Mouse (Mus musculus): ENCODE measurements around the gene Rps6ka5. TPM values are rescaled to one million over a fixed set of nuclear protein-coding genes. Genes with fewer than 3 reads are reported as not detected.

The Rps6ka5 gene
- polyA plus RNA-seq (2012; rRNA removed), result 4.2 and 6.0 TPM in 2 replicates

DNA sequence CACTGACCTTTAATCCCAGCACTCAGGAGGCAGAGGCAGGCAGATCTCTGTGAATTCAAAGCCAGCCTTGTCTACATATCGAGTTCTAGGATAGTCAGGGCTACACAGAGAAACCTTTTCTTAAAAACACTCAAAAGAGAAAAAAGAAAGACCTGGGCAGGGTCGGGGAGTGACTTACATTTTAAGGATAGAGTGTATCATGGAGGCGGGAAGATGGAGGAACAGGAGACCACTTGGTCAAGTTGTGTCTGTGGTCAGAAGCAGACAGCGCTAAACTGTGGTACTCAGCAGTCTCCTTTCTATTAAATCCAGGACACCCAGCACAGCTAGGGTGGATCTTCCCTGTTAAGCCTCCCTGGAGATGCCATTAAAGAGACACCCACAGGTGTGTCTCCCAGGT is at the start of gene Rps6ka5:
Rps6ka5 (minus strand) TSS at position 333 of the 400 bp plus-strand sequence.

DNA sequence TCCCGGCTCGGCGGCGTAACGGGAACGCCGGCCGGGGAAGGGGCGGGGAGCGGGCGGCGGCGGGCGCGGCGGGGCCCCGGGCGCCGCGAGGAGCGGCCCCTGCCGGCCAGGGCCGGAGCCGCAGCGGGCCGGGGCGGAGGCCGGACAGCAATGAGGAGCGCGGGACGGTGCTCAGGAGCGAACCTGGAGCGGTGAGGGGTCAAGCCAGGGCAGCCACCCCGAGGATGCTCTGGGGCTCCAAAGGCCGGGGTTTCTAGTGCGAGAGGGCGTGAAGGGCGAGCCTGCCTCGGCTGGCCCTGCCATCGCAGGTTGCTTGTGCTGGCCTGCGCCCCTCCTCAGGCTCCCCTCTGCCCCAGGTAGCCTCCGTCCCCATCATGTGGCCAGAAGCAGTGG is 206.0 kb downstream of the Rps6ka5 start, which contains the start of gene Ttc7b:
Ttc7b (minus strand) TSS at position 33 of the 393 bp plus-strand sequence.

Other genes starting within 250 kb of the Rps6ka5 start
- gene Ttc7b, start 206.2 kb downstream of the Rps6ka5 start, polyA plus RNA-seq (2012; rRNA removed), result 18.8 and 21.9 TPM in 2 replicates
- 0.71 and 1.00 TPM in 2 replicates for gene Dglucy, start 52.1 kb upstream of the Rps6ka5 start, polyA plus RNA-seq (2012; rRNA removed)
- gene Gpr68, start 181.2 kb upstream of the Rps6ka5 start, polyA plus RNA-seq (2012; rRNA removed), result 0.20 and 0.36 TPM in 2 replicates